Mouse (Mus musculus): ENCODE measurements around the gene Mier3. TPM values are rescaled to one million over a fixed set of nuclear protein-coding genes. Genes with fewer than 3 reads are reported as not detected.

The Mier3 gene
- polyA plus RNA-seq, 1 experiment from 2014 or later: 11.7 TPM

- peak overlapping the region; percentile 92 for H3K4me2 ChIP-seq (ENCODE audit: low read depth, low read length)
- ATAC-seq: peak; percentile 99
- peaks cover 9% of the 10 kb centered on the region for H3K4me1 ChIP-seq (ENCODE audit: control insufficient read depth, insufficient read depth, low read length)
- peaks cover 4% of the 10 kb centered on the region; the same call in 1 of the 2 replicates for H3K9me3 ChIP-seq (ENCODE audit: control insufficient read depth, low read length)
- H3K9ac ChIP-seq (ENCODE audit: low read depth, low read length): peak overlapping the region; percentile 78
- H3K4me3 ChIP-seq (ENCODE audit: low read length): peak overlapping the region; percentile 71
- no peaks in the 10 kb centered on the region for H3K27me3 ChIP-seq (replicated peaks; ENCODE audit: control insufficient read depth, insufficient read depth, low read length)
- H3K27ac ChIP-seq (ENCODE audit: low read length): peak overlapping the region; percentile 90
- WGBS: under 1% methylated on average over 64 of the region's 65 CpGs
- H3K36me3 ChIP-seq (ENCODE audit: control insufficient read depth, insufficient read depth, low read length): no peaks in the 10 kb centered on the region
These were observed 44.6 kb downstream of the Mier3 start for GRCm38 (mm10) chr13:111725165-111726077.

- H3K4me1 ChIP-seq (ENCODE audit: control insufficient read depth, insufficient read depth, low read length): peaks cover 9% of the 10 kb centered on the region
- H3K27me3 ChIP-seq (replicated peaks; ENCODE audit: control insufficient read depth, insufficient read depth, low read length): no peaks in the 10 kb centered on the region
- WGBS: 94% methylated on average over 5 of the region's 5 CpGs
- H3K36me3 ChIP-seq (ENCODE audit: control insufficient read depth, insufficient read depth, low read length): no peaks in the 10 kb centered on the region
- no peak overlapping the region for H3K4me3 ChIP-seq (ENCODE audit: low read length)
- no peak for ATAC-seq
- no peak overlapping the region for H3K27ac ChIP-seq (ENCODE audit: low read length)
- no peak overlapping the region for H3K4me2 ChIP-seq (ENCODE audit: low read depth, low read length)
- peaks cover 4% of the 10 kb centered on the region; the same call in 1 of the 2 replicates for H3K9me3 ChIP-seq (ENCODE audit: control insufficient read depth, low read length)
- H3K9ac ChIP-seq (ENCODE audit: low read depth, low read length): no peak overlapping the region
These were observed 46.1 kb downstream of the Mier3 start for GRCm38 (mm10) chr13:111726898-111727297.

- H3K27me3 ChIP-seq (replicated peaks; ENCODE audit: control insufficient read depth, insufficient read depth, low read length): no peaks in the 10 kb centered on the region
- H3K36me3 ChIP-seq (ENCODE audit: control insufficient read depth, insufficient read depth, low read length): no peaks in the 10 kb centered on the region
- H3K9me3 ChIP-seq (ENCODE audit: control insufficient read depth, low read length): no peaks in the 10 kb centered on the region; the same call in 1 of the 2 replicates
- no peaks in the 10 kb centered on the region for H3K4me1 ChIP-seq (ENCODE audit: control insufficient read depth, insufficient read depth, low read length)
- H3K9ac ChIP-seq (ENCODE audit: low read depth, low read length): no peak overlapping the region
- no peak for ATAC-seq
- 79% methylated on average over 7 of the region's 7 CpGs for WGBS
- H3K4me3 ChIP-seq (ENCODE audit: low read length): no peak overlapping the region
- H3K4me2 ChIP-seq (ENCODE audit: low read depth, low read length): no peak overlapping the region
- H3K27ac ChIP-seq (ENCODE audit: low read length): no peak overlapping the region
These were observed 60.6 kb downstream of the Mier3 start for GRCm38 (mm10) chr13:111741204-111741990.

GRCm38 (mm10) chr13:111741991-111742615 is 61.3 kb downstream of the Mier3 start:
- no peak for ATAC-seq
- no peak overlapping the region for H3K4me3 ChIP-seq (ENCODE audit: low read length)
- no peaks in the 10 kb centered on the region; the same call in 1 of the 2 replicates for H3K9me3 ChIP-seq (ENCODE audit: control insufficient read depth, low read length)
- WGBS: 60% methylated on average over 6 of the region's 6 CpGs
- no peaks in the 10 kb centered on the region for H3K4me1 ChIP-seq (ENCODE audit: control insufficient read depth, insufficient read depth, low read length)
- no peaks in the 10 kb centered on the region for H3K36me3 ChIP-seq (ENCODE audit: control insufficient read depth, insufficient read depth, low read length)
- no peak overlapping the region for H3K27ac ChIP-seq (ENCODE audit: low read length)
- no peaks in the 10 kb centered on the region for H3K27me3 ChIP-seq (replicated peaks; ENCODE audit: control insufficient read depth, insufficient read depth, low read length)
- H3K4me2 ChIP-seq (ENCODE audit: low read depth, low read length): no peak overlapping the region
- no peak overlapping the region for H3K9ac ChIP-seq (ENCODE audit: low read depth, low read length)

GRCm38 (mm10) chr13:111744233-111745000 is 63.6 kb downstream of the Mier3 start:
- Histone ChIP-seq H3K36me3 (ENCODE audit: control insufficient read depth, insufficient read depth, low read length) (peaks cover 9% of the 10 kb centered on the region; the same call in 1 of the 2 replicates), H3K9ac (ENCODE audit: low read depth, low read length) (no peak overlapping the region), H3K4me3 (ENCODE audit: low read length) (no peak overlapping the region), H3K27me3 (replicated peaks; ENCODE audit: control insufficient read depth, insufficient read depth, low read length) (no peaks in the 10 kb centered on the region), H3K9me3 (ENCODE audit: control insufficient read depth, low read length) (no peaks in the 10 kb centered on the region), H3K27ac (ENCODE audit: low read length) (no peak overlapping the region), H3K4me2 (ENCODE audit: low read depth, low read length) (no peak overlapping the region), H3K4me1 (ENCODE audit: control insufficient read depth, insufficient read depth, low read length) (no peaks in the 10 kb centered on the region)
- 72% methylated on average over 6 of the region's 6 CpGs for WGBS
- peak; percentile 46; the same call in 1 of the 2 replicates for ATAC-seq

- Histone ChIP-seq H3K27ac (ENCODE audit: low read length) (no peak overlapping the region), H3K9ac (ENCODE audit: low read depth, low read length) (no peak overlapping the region), H3K4me3 (ENCODE audit: low read length) (no peak overlapping the region), H3K4me2 (ENCODE audit: low read depth, low read length) (no peak overlapping the region), H3K4me1 (ENCODE audit: control insufficient read depth, insufficient read depth, low read length) (no peaks in the 10 kb centered on the region), H3K9me3 (ENCODE audit: control insufficient read depth, low read length) (no peaks in the 10 kb centered on the region), H3K27me3 (replicated peaks; ENCODE audit: control insufficient read depth, insufficient read depth, low read length) (no peaks in the 10 kb centered on the region), H3K36me3 (ENCODE audit: control insufficient read depth, insufficient read depth, low read length) (peaks cover 9% of the 10 kb centered on the region; the same call in 1 of the 2 replicates)
- WGBS: 64% methylated on average over 7 of the region's 7 CpGs
- no peak for ATAC-seq
These were observed 64.4 kb downstream of the Mier3 start for GRCm38 (mm10) chr13:111745216-111745615.

- Histone ChIP-seq H3K4me2 (ENCODE audit: low read depth, low read length) (no peak overlapping the region), H3K36me3 (ENCODE audit: control insufficient read depth, insufficient read depth, low read length) (peaks cover 9% of the 10 kb centered on the region; the same call in 1 of the 2 replicates), H3K4me3 (ENCODE audit: low read length) (no peak overlapping the region), H3K4me1 (ENCODE audit: control insufficient read depth, insufficient read depth, low read length) (no peaks in the 10 kb centered on the region), H3K27ac (ENCODE audit: low read length) (no peak overlapping the region), H3K9ac (ENCODE audit: low read depth, low read length) (no peak overlapping the region), H3K9me3 (ENCODE audit: control insufficient read depth, low read length) (no peaks in the 10 kb centered on the region), H3K27me3 (replicated peaks; ENCODE audit: control insufficient read depth, insufficient read depth, low read length) (no peaks in the 10 kb centered on the region)
- no peak for ATAC-seq
- 90% methylated on average over 5 of the region's 5 CpGs for WGBS
These were observed 66.1 kb downstream of the Mier3 start for GRCm38 (mm10) chr13:111746831-111747230.

- Histone ChIP-seq H3K4me1 (ENCODE audit: control insufficient read depth, insufficient read depth, low read length) (no peaks in the 10 kb centered on the region), H3K27ac (ENCODE audit: low read length) (no peak overlapping the region), H3K4me2 (ENCODE audit: low read depth, low read length) (no peak overlapping the region), H3K9ac (ENCODE audit: low read depth, low read length) (no peak overlapping the region), H3K27me3 (replicated peaks; ENCODE audit: control insufficient read depth, insufficient read depth, low read length) (no peaks in the 10 kb centered on the region), H3K9me3 (ENCODE audit: control insufficient read depth, low read length) (no peaks in the 10 kb centered on the region), H3K4me3 (ENCODE audit: low read length) (no peak overlapping the region), H3K36me3 (ENCODE audit: control insufficient read depth, insufficient read depth, low read length) (peaks cover 16% of the 10 kb centered on the region)
- 92% methylated on average over 28 of the region's 28 CpGs for WGBS
- no peak for ATAC-seq
These were observed 67.7 kb downstream of the Mier3 start for GRCm38 (mm10) chr13:111748301-111749062.

Data from intestine, embryonic 16.5 days (tissue).